Mouse (Mus musculus) stomach, embryonic 14.5 days (tissue): ENCODE results near the gene Kcnc1. TPM values are rescaled to one million over a fixed set of nuclear protein-coding genes. Genes with fewer than 3 reads are reported as not detected.

Experiments used
- ATAC-seq: fragments of 200-750 bp; cut with Nextera tagmentation; 2 replicates; pipeline ENCODE4 v1.8.0; 2017; ENCODE audit warnings: low read depth, moderate TSS enrichment; ENCODE audit not compliant: insufficient number of reproducible peaks, insufficient read depth, low FRiP score
- H3K27ac ChIP-seq: fragments of 300-500 bp; sonication (generic); 2 replicates; pipeline ENCODE4 v1.5.1; 2014; ENCODE audit warnings: mild to moderate bottlenecking, low read length, moderate library complexity, mixed read lengths
- H3K27me3 ChIP-seq: fragments of 300-500 bp; sonication (generic); 2 replicates; pipeline ENCODE4 v1.6.1; 2014; ENCODE audit warnings: low read length, control low read depth, mixed read lengths; ENCODE audit not compliant: control insufficient read depth, insufficient read depth
- H3K36me3 ChIP-seq: fragments of 300-500 bp; sonication (generic); 2 replicates; pipeline ENCODE4 v1.6.1; 2014; ENCODE audit warnings: mild to moderate bottlenecking, control low read depth, low read length, moderate library complexity, mixed read lengths; ENCODE audit not compliant: control insufficient read depth, insufficient read depth
- H3K4me1 ChIP-seq: fragments of 300-500 bp; sonication (generic); 2 replicates; pipeline ENCODE4 v1.6.1; 2014; ENCODE audit warnings: low read length, control low read depth, mixed read lengths; ENCODE audit not compliant: control insufficient read depth, insufficient read depth
- H3K4me2 ChIP-seq: fragments of 300-500 bp; sonication (generic); replicated peaks from 2 replicates; pipeline ENCODE4 v1.6.1; 2014; ENCODE audit warnings: low read depth, low read length, control low read depth
- H3K4me3 ChIP-seq: fragments of 300-500 bp; sonication (generic); 2 replicates; pipeline ENCODE4 v1.5.1; 2014; ENCODE audit warnings: low read depth, low read length, control low read depth
- H3K9ac ChIP-seq: fragments of 300-500 bp; sonication (generic); replicated peaks from 2 replicates; pipeline ENCODE4 v1.6.1; 2014; ENCODE audit warnings: low read depth, mild to moderate bottlenecking, control low read depth, low read length, moderate library complexity, mixed read lengths
- H3K9me3 ChIP-seq: fragments of 300-500 bp; sonication (generic); 2 replicates; pipeline ENCODE4 v1.6.1; 2016; ENCODE audit warnings: low read depth, low read length, control low read depth; ENCODE audit not compliant: control insufficient read depth
- WGBS: fragments of 180-500 bp; shearing (Covaris S2); extraction: QIAGEN DNeasy Blood & Tissue Kit; methylation state at CpG from one replicate; pipeline ENCODE4 v1.1.7; 2014; 5-methylcytosine and 5-hydroxymethylcytosine counted together
- polyA plus RNA-seq: library from polyadenylated mRNA; unstranded; fragments of >200 nt; fragmentation: Nextera tagmentation; extraction: Ambion mirVana; gene quantifications from 2 replicates; pipeline ENCODE4 v1.2.1, GENCODE M21; 2014

Kcnc1 gene
- polyA plus RNA-seq, 1 experiment from 2014 or later, result 0.51 TPM

DNA sequence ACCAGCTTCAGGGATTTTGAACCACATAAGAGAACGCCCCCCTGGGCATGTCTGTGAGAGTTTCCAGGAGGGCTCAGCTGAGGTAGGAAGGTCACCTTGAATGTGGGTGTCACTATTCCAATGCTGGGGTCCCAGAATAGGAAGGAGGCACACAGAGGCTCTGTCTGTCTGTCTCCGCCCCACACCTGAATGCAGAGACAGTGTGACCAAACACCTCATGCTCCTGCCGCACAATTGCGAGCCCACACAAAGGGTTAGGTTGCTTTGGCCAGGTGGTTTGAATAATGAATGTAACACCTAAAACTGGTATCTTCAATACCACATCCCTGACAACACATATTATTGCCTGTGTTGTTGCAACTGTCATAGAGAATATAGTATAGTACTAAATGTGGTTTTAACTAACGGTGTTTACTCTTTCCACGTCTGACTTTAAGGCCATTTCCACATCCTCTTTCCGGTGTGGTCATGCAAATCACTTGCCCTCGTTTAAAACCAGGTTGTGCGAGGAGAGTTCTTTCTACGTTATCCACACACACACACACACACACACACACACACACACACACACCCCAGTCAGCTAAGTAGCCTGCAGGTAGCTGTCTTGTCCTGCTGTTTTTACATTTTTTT is 6.7 kb upstream of the Kcnc1 start:
- Histone ChIP-seq H3K4me3 (no peak overlapping the region), H3K4me1 (no peaks in the 10 kb centered on the region), H3K27me3 (peaks cover 11% of the 10 kb centered on the region), H3K9ac (no peak overlapping the region), H3K4me2 (no peak overlapping the region), H3K9me3 (no peaks in the 10 kb centered on the region), H3K36me3 (no peaks in the 10 kb centered on the region), H3K27ac (no peak overlapping the region)
- WGBS, result 73% methylated on average over 10 of the region's 10 CpGs
- no peak for ATAC-seq

DNA sequence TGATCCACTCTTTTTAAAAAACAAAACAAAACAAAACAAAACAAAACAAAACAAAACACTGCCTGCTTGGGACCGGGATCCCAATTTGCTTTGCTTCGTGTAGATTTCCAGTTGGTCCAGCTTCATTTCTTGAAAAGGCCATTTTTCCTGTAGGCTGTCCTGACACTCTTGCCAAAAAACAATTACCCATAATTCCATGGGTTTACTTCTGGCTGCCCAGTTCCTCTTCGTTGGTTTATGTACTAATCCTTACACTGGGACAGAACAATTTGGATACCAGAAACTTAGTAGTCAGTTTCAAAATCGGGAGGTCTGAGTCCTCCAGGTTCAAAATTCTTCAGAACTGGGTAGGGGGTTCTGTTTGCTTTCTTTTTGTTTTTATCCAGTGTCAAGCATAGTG is 6.1 kb upstream of the Kcnc1 start:
- no peaks in the 10 kb centered on the region for H3K4me1 ChIP-seq
- no peak overlapping the region for H3K9ac ChIP-seq
- H3K4me2 ChIP-seq, result no peak overlapping the region
- 59% methylated on average over 4 of the region's 4 CpGs for WGBS
- H3K36me3 ChIP-seq, result no peaks in the 10 kb centered on the region
- H3K4me3 ChIP-seq, result no peak overlapping the region
- ATAC-seq, result no peak
- no peaks in the 10 kb centered on the region for H3K9me3 ChIP-seq
- no peak overlapping the region for H3K27ac ChIP-seq
- H3K27me3 ChIP-seq, result peaks cover 18% of the 10 kb centered on the region

DNA sequence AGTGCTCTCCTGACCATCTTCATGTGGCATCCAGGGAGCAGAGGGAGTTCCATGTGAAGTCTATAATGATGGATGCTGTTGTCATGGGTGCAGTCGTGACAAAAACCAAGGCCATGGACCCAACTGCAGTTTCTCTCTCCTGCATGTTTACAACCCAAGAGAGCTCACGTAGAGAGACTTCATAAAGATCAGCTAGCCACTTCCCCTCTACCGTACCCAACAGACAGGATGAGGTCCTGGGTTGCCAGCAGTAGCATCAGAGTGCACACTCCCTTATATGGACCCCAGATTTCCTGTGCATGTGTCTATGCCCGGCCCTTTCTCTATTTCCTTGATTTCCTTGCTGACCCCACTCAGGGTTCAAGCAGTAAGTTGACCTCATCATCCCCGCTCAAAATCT is 4.6 kb upstream of the Kcnc1 start:
- Histone ChIP-seq H3K9ac (no peak overlapping the region), H3K4me3 (no peak overlapping the region), H3K27me3 (peaks cover 24% of the 10 kb centered on the region), H3K4me2 (no peak overlapping the region), H3K9me3 (no peaks in the 10 kb centered on the region), H3K4me1 (0 out of 2 replicates have a peak, but pooled peaks cover 3% of the 10 kb centered on the region), H3K27ac (no peak overlapping the region), H3K36me3 (no peaks in the 10 kb centered on the region)
- no peak for ATAC-seq
- WGBS, result 57% methylated on average over 5 of the region's 5 CpGs

DNA sequence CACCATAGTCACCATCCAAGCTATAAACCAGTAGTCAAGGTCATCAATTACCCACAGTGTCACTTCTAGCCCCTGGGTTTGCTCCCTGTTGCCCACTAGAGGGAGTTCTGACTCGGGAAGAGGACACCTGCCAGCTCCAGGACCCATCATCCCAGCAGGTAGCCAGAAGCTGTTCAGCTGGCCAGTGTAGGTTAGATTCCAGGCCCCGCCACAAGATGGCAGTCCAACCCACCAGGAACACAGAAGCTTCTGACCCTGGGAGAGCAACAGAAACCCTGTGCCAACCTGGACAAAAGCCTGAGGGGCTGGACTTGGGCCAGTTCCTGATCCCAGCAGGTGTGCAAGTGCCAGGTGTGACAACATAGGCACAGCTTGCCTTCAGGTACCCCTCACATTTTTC is 3.2 kb upstream of the Kcnc1 start:
- Histone ChIP-seq H3K9ac (no peak overlapping the region), H3K27me3 (peaks cover 35% of the 10 kb centered on the region), H3K4me1 (peaks cover 8% of the 10 kb centered on the region; the same call in 1 of the 2 replicates), H3K36me3 (no peaks in the 10 kb centered on the region), H3K4me3 (no peak overlapping the region), H3K27ac (no peak overlapping the region), H3K9me3 (no peaks in the 10 kb centered on the region), H3K4me2 (no peak overlapping the region)
- peak; percentile 16; the same call in 1 of the 2 replicates for ATAC-seq
- 0% methylated on average over 2 of the region's 2 CpGs for WGBS

DNA sequence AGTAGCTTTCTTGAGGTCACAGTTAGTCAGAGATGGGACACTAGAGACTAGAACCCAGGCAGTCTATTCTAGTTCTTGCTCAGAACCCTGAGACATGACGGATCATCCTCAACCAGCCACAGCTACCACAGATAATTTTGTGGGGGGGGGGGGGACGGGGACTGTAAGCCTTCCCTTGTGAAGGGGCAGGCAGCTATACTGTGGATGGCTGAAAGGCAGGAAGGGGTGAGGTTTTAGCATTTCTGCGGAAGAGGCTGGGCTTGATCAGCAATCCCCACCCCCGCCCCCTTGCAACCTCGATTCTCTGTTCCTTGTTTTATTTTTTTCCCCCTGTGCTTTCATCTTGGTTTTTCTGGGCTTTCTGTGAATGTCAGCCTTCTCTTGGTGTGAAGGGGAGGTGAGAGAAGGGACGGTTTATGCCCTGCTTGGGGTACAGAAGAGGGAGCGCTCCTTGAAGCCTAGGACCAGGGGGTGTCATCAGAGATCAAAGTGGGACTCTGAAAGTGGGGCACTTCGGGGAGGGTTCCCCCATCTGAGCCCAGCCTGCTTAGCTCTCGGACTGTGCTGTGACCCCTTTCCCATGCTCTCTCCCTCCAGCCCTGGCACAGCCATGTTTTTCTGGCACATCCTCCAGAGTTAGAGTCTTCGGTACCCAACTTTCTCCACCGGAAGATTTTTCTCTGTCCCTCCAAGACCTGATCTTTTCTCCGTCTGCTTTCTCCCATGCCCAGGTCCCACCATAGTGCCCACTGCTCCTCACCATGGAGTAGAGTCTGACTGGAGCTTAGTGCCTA is 2.4 kb upstream of the Kcnc1 start:
- Histone ChIP-seq H3K27me3 (peaks cover 43% of the 10 kb centered on the region), H3K27ac (no peak overlapping the region), H3K36me3 (no peaks in the 10 kb centered on the region), H3K9me3 (no peaks in the 10 kb centered on the region), H3K9ac (no peak overlapping the region), H3K4me3 (no peak overlapping the region), H3K4me1 (peaks cover 8% of the 10 kb centered on the region; the same call in 1 of the 2 replicates), H3K4me2 (no peak overlapping the region)
- no peak for ATAC-seq
- 34% methylated on average over 12 of the region's 12 CpGs for WGBS

DNA sequence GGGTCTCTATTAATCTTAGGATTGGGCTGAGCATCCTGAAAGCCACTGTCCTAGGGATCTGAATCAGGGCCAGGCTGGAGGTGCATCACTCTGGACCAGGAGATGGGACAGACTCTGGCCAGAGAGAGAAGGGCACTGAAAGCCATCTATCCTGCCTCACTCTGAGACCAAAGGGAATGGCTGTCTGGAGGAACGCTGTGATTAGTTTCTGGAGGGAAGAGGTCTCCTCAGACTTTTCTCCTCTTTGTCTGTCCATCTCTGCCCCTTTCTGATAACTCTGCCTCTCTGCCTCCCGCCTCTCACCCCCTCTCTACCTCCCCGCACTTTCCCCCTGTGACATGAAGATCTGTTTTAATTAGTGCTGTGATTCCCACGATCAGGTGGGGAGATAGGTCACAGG is 1.4 kb upstream of the Kcnc1 start:
- no peaks in the 10 kb centered on the region for H3K36me3 ChIP-seq
- peaks cover 8% of the 10 kb centered on the region; the same call in 1 of the 2 replicates for H3K4me1 ChIP-seq
- no peak overlapping the region for H3K27ac ChIP-seq
- H3K9ac ChIP-seq, result no peak overlapping the region
- H3K9me3 ChIP-seq, result no peaks in the 10 kb centered on the region
- H3K27me3 ChIP-seq, result peaks cover 47% of the 10 kb centered on the region
- ATAC-seq, result no peak
- 49% methylated on average over 4 of the region's 4 CpGs for WGBS
- no peak overlapping the region for H3K4me2 ChIP-seq
- no peak overlapping the region for H3K4me3 ChIP-seq

DNA sequence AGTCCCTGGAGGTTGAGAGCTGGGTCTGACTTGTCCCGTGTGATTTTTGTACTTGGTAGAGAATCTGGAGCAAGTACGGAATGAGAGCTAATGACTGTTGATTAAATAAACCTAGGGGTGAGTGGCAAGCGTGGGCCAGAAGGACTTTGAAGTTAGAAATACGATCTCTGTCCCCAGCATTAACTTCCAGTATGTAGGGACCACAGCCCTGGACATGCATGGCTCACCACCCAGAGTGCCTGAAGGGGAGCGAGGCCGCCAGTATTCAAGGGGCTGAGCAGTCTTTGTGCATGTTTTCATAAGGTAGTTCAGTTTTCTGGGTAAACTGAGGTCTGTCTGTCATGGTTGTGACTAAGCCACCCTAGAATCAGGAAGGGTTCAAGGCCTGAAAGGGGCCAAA is 726 bp upstream of the Kcnc1 start:
- Histone ChIP-seq H3K9me3 (no peaks in the 10 kb centered on the region), H3K36me3 (no peaks in the 10 kb centered on the region), H3K27me3 (peaks cover 47% of the 10 kb centered on the region), H3K4me1 (peaks cover 8% of the 10 kb centered on the region; the same call in 1 of the 2 replicates), H3K27ac (no peak overlapping the region), H3K4me3 (peak overlapping the region; percentile 31; the same call in 1 of the 2 replicates), H3K4me2 (peak overlapping the region; percentile 75), H3K9ac (no peak overlapping the region)
- WGBS, result 30% methylated on average over 6 of the region's 6 CpGs
- ATAC-seq, result no peak

DNA sequence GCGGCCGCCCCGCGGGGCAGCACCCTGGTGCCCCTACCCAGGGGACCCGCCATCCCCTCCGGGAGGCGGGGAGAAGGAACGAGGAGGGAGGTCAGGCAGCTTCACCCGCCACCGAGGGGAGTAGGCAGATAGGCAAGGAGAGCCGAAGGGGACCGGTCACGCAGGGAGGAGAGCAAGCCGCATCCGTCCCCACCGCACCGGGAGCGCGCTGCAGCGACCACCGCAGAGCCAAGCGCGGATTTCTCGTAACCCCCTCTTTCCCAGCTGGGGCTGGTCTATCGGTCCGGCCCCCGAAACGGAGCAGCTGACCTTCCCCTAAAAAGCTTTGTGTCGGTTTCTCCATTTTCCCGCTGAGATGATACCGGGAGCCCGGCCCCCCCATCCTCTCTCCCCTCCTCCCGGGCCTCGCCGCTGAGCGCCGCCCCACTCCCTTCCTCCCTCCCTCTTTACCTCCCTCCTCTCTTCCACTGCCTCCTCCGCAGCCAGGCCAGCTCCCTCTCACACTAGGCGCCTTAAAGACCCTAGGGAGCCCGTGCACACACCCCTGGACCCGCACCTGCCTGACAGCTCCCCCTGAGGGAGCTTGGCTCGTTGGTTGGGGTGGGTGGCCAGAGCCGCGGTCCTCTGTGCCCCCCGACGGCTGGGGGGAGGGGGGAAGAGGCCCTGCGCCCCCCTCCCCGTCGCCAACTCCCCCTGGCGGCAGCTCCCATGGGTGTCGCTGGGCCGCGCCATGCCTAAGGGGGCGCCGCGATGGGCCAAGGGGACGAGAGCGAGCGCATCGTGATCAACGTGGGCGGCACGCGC is 833 bp downstream of the Kcnc1 start:
- Histone ChIP-seq H3K36me3 (no peaks in the 10 kb centered on the region), H3K9ac (no peak overlapping the region), H3K4me2 (peak overlapping the region; percentile 75), H3K4me1 (peaks cover 8% of the 10 kb centered on the region; the same call in 1 of the 2 replicates), H3K9me3 (no peaks in the 10 kb centered on the region), H3K4me3 (peak overlapping the region; percentile 31), H3K27ac (no peak overlapping the region), H3K27me3 (peaks cover 47% of the 10 kb centered on the region)
- ATAC-seq, result 0 out of 2 replicates have a peak, but pooled peaks have one; percentile 10
- 1% methylated on average over 57 of the region's 64 CpGs for WGBS
